Mouse (Mus musculus) ZHBTc4 (cell line): ENCODE measurements around the gene Eef2k.

Experiments used
- DNase-seq: peaks from one replicate; pipeline ENCODE4 v3.0.0-alpha.2; 2011; ENCODE audit warnings: low read depth, low spot score

The Eef2k gene

DNA sequence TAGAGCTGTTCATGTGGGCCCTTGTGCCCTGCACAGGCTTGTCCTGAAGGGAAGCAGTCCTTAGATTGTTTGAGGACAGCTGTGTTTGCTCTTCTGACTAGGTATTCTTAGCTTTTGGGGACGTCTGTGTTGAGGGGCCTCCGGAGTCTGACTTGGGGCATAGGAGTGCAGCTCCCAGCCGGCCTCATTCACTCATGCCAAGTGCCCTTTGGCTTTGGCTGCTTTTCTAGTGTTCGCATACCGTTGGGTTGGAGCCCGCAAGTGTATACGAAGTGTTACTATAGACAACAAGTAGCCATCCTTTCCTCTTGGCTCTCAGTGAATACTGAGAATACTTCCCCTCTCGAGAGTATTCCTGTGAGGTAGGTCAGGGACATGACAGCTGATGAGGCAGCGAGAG, 95.6 kb downstream of the Eef2k start:
- DNase-seq = no peak

DNA sequence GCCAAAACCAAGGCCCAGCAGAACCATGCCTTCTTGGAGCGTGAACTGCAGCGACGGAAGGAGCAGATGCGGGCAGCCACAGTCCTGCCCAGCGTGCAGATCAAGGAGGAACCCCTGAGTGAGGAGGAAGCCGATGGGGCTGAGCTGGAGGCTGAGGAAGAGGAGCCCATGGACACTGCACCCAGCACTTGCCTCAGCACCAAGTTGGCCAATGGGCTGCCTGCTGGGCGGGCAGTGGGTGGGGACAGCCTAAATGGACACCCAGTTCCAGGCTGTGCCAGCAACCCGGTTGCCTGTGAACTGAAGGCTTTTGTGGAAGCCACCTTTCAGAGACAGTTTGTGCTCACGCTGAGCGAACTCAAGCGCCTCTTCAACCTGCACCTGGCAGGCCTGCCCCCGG, 97.7 kb downstream of the Eef2k start:
- DNase-seq = peak; percentile 36

DNA sequence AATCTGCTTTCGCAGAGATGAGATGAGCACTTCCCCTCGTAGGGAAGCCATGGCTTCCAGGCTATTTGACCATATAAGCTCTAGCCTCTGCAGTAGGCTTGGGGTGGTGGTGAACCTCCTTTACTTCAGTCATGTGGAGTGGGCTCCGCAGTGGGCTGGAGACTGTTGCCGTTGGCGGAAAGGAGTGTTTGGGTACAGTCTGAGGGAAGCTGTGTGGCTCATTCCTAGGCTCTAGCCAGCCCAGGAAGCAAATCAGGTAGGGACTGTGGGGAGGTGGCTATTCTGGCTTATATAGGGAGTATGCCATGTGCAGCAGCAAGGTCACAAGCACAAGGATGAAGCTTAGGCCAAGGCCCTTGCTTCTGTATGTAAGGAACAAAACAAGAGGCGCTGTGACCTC, 98.6 kb downstream of the Eef2k start:
- no peak for DNase-seq

DNA sequence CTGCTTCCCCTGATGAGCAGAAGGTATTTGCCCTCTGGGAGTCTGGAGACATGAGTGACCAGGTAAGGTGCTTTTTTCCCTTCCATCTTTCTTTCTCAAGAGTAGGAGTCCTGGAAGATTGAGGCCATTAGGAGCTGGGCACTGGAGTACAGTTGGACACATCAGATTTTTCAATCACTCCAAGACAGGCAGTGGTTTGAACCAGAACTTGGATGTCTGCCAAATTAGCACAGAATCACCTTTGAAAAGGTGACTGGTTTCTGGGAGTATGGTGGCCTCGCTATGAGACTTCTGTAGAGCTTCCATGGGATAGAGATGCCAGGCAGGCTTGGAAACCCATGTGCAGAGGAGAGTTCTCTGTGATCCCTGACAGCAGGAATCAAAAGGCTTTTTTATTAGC, 99.9 kb downstream of the Eef2k start:
- no peak for DNase-seq

DNA sequence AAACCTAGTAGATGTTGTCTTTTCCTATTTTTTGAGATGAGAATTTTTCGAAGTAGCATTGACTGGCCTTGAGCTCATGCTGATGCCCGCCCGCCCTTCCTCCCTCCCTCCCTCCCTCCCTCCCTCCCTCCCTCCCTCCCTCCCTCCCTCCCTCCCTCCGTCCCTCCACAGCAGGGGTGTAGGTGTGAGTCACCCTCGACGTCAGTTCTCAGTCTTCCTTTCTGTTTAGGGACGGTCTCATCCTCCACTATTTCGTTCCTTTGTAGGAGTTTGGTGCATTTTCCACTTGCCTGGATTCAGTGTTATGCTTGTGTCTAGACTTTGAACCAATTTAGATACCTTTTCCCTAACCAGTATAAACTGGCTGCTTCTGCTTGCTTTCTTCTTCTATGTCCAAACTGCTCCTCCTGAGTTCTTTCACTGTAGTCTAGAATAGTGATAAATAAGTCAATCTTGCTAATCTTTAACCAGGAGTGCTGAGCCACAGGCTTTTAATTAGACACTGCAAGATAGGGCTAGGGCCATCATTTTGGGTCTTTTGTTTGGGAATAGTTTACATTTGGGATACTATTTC, 101.4 kb downstream of the Eef2k start:
- no peak for DNase-seq

DNA sequence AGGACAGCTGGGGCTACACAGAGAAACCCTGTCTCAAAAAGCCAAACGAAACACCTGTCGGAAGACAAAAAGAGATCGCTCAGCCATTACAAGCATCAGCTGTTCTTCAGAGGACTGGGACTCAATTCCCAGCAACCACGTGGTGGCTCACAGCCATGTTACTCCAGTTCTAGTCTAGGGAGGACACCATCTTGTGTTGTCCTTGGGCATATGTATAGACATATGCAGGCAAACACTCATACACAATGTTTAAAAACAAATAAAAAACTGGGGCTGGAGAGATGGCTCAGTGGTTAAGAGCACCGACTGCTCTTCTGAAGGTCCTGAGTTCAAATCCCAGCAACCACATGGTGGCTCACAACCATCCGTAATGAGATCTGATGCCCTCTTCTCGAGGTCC, 111.0 kb downstream of the Eef2k start:
- peak; percentile 28 for DNase-seq
